Mouse (Mus musculus): Measurements from ENCODE around the gene Cox14. TPM values are rescaled to one million over a fixed set of nuclear protein-coding genes. Genes with fewer than 3 reads are reported as not detected.
"Not testable (repeated sequence)": the region's sequence is repeated elsewhere in the genome, so short reads cannot be mapped to it uniquely, and the experiment has no call there.

The Cox14 gene
- polyA plus RNA-seq, 1 experiment from 2014 or later = 182 TPM

DNA sequence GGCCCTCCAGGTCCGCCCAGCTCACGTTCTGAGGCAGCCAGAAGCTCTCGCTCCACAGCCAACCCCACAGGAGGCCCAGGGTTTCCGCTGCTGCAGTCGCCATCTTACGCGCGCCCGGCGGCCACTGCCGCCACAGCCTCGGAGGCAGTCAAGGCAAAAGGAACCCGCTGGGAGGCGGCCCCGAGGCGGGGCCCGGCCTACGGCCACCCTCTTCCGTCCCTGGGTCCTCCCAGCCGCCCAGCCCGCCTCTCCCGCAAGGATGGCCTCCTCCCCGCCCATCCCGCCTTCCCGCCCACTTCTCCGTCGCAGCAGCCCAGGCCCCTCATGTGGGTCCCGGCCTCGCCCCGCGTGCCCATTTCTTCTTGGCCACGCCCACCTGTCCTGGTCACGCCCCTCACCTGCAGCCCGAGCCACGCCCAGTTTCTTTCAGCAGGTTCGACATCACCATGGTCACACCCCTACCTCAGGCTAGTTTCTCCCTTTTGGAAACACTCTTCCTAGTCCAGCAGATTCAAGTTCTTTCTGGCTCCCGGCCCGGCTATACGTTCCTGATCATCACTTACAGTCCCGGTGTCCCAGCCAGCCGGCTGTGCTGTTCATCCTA, 47.0 kb downstream of the Cox14 start:
- Histone ChIP-seq H3K4me3 (replicated peaks) (peak overlapping the region; percentile 80), H3K9me3 (replicated peaks) (no peaks in the 10 kb centered on the region), H3K9ac (replicated peaks) (peak overlapping the region; percentile 95), H3K4me1 (peaks cover 30% of the 10 kb centered on the region), H3K4me2 (peak overlapping the region; percentile 73), H3K36me3 (no peaks in the 10 kb centered on the region), H3K27me3 (replicated peaks) (no peaks in the 10 kb centered on the region), H3K27ac (replicated peaks) (peak overlapping the region; percentile 95)
- peak; percentile 89 for ATAC-seq (ENCODE audit: low FRiP score)
- WGBS = under 1% methylated on average over 28 of the region's 41 CpGs

DNA sequence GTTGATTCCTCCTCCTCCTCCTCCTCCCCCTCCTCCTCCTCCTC, 47.3 kb downstream of the Cox14 start, which contains the start of gene Cers5:
Gene Cers5 (minus strand): TSS at position 5 of the 44 bp plus-strand sequence.
- ATAC-seq (ENCODE audit: low FRiP score); H3K27me3 ChIP-seq (replicated peaks); H3K9me3 ChIP-seq (replicated peaks); H3K36me3 ChIP-seq: not testable (repeated sequence)
- peak within 1 kb of the TSS; percentile 95 for H3K9ac ChIP-seq (replicated peaks)
- peak within 1 kb of the TSS; percentile 95 for H3K27ac ChIP-seq (replicated peaks)
- peak within 1 kb of the TSS; percentile 73 for H3K4me2 ChIP-seq
- H3K4me3 ChIP-seq (replicated peaks) = peak within 1 kb of the TSS; percentile 80
- H3K4me1 ChIP-seq = peaks cover 29% of the 10 kb centered on the region

DNA sequence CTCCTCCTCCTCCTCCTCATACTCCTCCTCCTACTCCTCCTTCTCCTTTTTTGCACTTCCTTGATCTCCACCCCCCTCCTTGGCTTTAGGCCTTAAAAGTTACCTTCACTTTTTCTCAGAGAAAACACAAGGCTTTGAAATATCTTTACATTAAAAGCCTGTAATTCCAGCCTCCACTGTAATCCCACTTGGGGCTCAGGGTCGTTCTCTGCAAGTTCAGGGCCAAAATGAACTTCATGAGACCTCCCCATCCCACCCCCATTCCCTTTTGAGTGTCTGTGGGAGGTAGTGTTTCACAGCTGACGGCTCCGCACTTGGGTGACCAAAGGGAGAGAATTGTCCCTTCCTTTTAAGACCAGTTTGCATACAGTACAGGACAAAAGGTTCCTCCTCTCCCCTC, 47.5 kb downstream of the Cox14 start:
- WGBS = 23% methylated on average over 3 of the region's 3 CpGs
- H3K4me1 ChIP-seq = peaks cover 26% of the 10 kb centered on the region
- no peak overlapping the region for H3K4me3 ChIP-seq (replicated peaks)
- no peak for ATAC-seq (ENCODE audit: low FRiP score)
- H3K27me3 ChIP-seq (replicated peaks) = no peaks in the 10 kb centered on the region
- H3K4me2 ChIP-seq = peak overlapping the region; percentile 73
- no peak overlapping the region for H3K9ac ChIP-seq (replicated peaks)
- H3K9me3 ChIP-seq (replicated peaks) = no peaks in the 10 kb centered on the region
- no peaks in the 10 kb centered on the region for H3K36me3 ChIP-seq
- peak overlapping the region; percentile 54; the same call in 1 of the 2 replicates for H3K27ac ChIP-seq (replicated peaks)

Other genes starting within 250 kb of the Cox14 start
- gene Faim2, start 197.5 kb upstream of the Cox14 start, polyA plus RNA-seq (2015; fragmentation: Nextera tagmentation; extraction: Ambion mirVana) = 50.7 and 57.5 TPM in 2 replicates
- not detected in 2 replicates for gene Aqp2, start 146.6 kb upstream of the Cox14 start, polyA plus RNA-seq (2015; fragmentation: Nextera tagmentation; extraction: Ambion mirVana)
- 1.00 and 3.7 TPM in 2 replicates for gene Aqp5, start 134.8 kb upstream of the Cox14 start, polyA plus RNA-seq (2015; fragmentation: Nextera tagmentation; extraction: Ambion mirVana)
- gene Aqp6, start 124.2 kb upstream of the Cox14 start, polyA plus RNA-seq (2015; fragmentation: Nextera tagmentation; extraction: Ambion mirVana) = 0.64 and 0.72 TPM in 2 replicates
- gene Racgap1, start 74.0 kb upstream of the Cox14 start, polyA plus RNA-seq (2015; fragmentation: Nextera tagmentation; extraction: Ambion mirVana) = 59.4 and 84.9 TPM in 2 replicates
- 59.3 and 68.9 TPM in 2 replicates for gene Asic1, start 55.2 kb upstream of the Cox14 start, polyA plus RNA-seq (2015; fragmentation: Nextera tagmentation; extraction: Ambion mirVana)
- gene Smarcd1, start 23.5 kb upstream of the Cox14 start, polyA plus RNA-seq (2015; fragmentation: Nextera tagmentation; extraction: Ambion mirVana) = 80.2 and 91.5 TPM in 2 replicates
- gene Gm17349, start 20.1 kb upstream of the Cox14 start, polyA plus RNA-seq (2015; fragmentation: Nextera tagmentation; extraction: Ambion mirVana) = not detected in 2 replicates
- 4.5 and 5.2 TPM in 2 replicates for gene Gpd1, start 8.1 kb upstream of the Cox14 start, polyA plus RNA-seq (2015; fragmentation: Nextera tagmentation; extraction: Ambion mirVana)
- 82.2 and 92.1 TPM in 2 replicates for gene Cers5, start 47.3 kb downstream of the Cox14 start, polyA plus RNA-seq (2015; fragmentation: Nextera tagmentation; extraction: Ambion mirVana)
- gene Lima1, start 149.8 kb downstream of the Cox14 start, polyA plus RNA-seq (2015; fragmentation: Nextera tagmentation; extraction: Ambion mirVana) = 15.6 and 26.5 TPM in 2 replicates
- gene Fam186a, start 241.4 kb downstream of the Cox14 start, polyA plus RNA-seq (2015; fragmentation: Nextera tagmentation; extraction: Ambion mirVana) = not detected in 2 replicates
- 19.4 and 23.0 TPM in 2 replicates for gene Larp4, start 244.4 kb downstream of the Cox14 start, polyA plus RNA-seq (2015; fragmentation: Nextera tagmentation; extraction: Ambion mirVana)